Mouse (Mus musculus) heart, adult 11 months (tissue): ENCODE measurements at regions not wholly inside any gene's neighbourhood (a gene's known extent, or its start where the extent isn't known, plus 50 kb on each side); places are given as distances from the start of the nearest gene placed in this dataset.

Experiments used
- DNase-seq: peaks from one replicate; pipeline ENCODE4 v3.0.0; 2022

- DNase-seq = peak; percentile 67
These were observed 590.0 kb upstream of the Nr3c2 start for GRCm38 (mm10) chr8:76309200-76309599.

- no peak for DNase-seq
These were observed 570.7 kb upstream of the Nr3c2 start for GRCm38 (mm10) chr8:76328540-76328939.

GRCm38 (mm10) chr8:76343072-76343471 is 556.2 kb upstream of the Nr3c2 start:
- DNase-seq = no peak

GRCm38 (mm10) chr8:76346150-76346549 is 553.1 kb upstream of the Nr3c2 start:
- DNase-seq = no peak

- DNase-seq = no peak
These were observed 552.4 kb upstream of the Nr3c2 start for GRCm38 (mm10) chr8:76346832-76347231.

- no peak for DNase-seq
These were observed 524.9 kb upstream of the Nr3c2 start for GRCm38 (mm10) chr8:76374314-76374713.

- no peak for DNase-seq
These were observed 521.5 kb upstream of the Nr3c2 start for GRCm38 (mm10) chr8:76377711-76378110.

- DNase-seq = no peak
These were observed 517.6 kb upstream of the Nr3c2 start for GRCm38 (mm10) chr8:76381643-76382042.

- DNase-seq = no peak
These were observed 515.5 kb upstream of the Nr3c2 start for GRCm38 (mm10) chr8:76383583-76384281.

GRCm38 (mm10) chr8:76384282-76384637 is 515.0 kb upstream of the Nr3c2 start:
- peak; percentile 83 for DNase-seq

- DNase-seq = no peak
These were observed 507.2 kb upstream of the Nr3c2 start for GRCm38 (mm10) chr8:76392004-76392403.

- no peak for DNase-seq
These were observed 476.8 kb upstream of the Nr3c2 start for GRCm38 (mm10) chr8:76422459-76422858.

GRCm38 (mm10) chr8:76422861-76423532 is 476.2 kb upstream of the Nr3c2 start:
- DNase-seq = no peak

- DNase-seq = no peak
These were observed 469.4 kb upstream of the Nr3c2 start for GRCm38 (mm10) chr8:76429818-76430217.

GRCm38 (mm10) chr8:76432813-76433212 is 466.4 kb upstream of the Nr3c2 start:
- DNase-seq = no peak

- DNase-seq = no peak
These were observed 461.3 kb upstream of the Nr3c2 start for GRCm38 (mm10) chr8:76437951-76438350.

GRCm38 (mm10) chr8:76474464-76475208 is 424.6 kb upstream of the Nr3c2 start:
- no peak for DNase-seq

GRCm38 (mm10) chr8:76478966-76479365 is 420.3 kb upstream of the Nr3c2 start:
- no peak for DNase-seq

- DNase-seq = no peak
These were observed 395.6 kb upstream of the Nr3c2 start for GRCm38 (mm10) chr8:76503621-76504020.

GRCm38 (mm10) chr8:76507247-76507646 is 392.0 kb upstream of the Nr3c2 start:
- DNase-seq = peak; percentile 31

- no peak for DNase-seq
These were observed 390.0 kb upstream of the Nr3c2 start for GRCm38 (mm10) chr8:76509201-76509600.

- no peak for DNase-seq
These were observed 385.1 kb upstream of the Nr3c2 start for GRCm38 (mm10) chr8:76514132-76514531.

GRCm38 (mm10) chr8:76538806-76539480 is 360.3 kb upstream of the Nr3c2 start:
- peak; percentile 56 for DNase-seq
